Mouse (Mus musculus): ENCODE measurements at regions not wholly inside any gene's neighbourhood (a gene's known extent, or its start where the extent isn't known, plus 50 kb on each side); places are given as distances from the start of the nearest gene placed in this dataset.

- no peak overlapping the region for H3K9ac ChIP-seq (replicated peaks)
- H3K36me3 ChIP-seq: no peaks in the 10 kb centered on the region
- no peak for ATAC-seq (ENCODE audit: low FRiP score, low read depth)
- no peaks in the 10 kb centered on the region for H3K4me1 ChIP-seq
- no peak overlapping the region for H3K4me2 ChIP-seq (replicated peaks)
- H3K9me3 ChIP-seq: no peaks in the 10 kb centered on the region
- H3K4me3 ChIP-seq: no peak overlapping the region
- no peaks in the 10 kb centered on the region for H3K27me3 ChIP-seq
- no peak overlapping the region for H3K27ac ChIP-seq (replicated peaks)
- WGBS: 94% methylated on average over 4 of the region's 4 CpGs
These were observed 1596.7 kb downstream of the D3Ertd751e start for GRCm38 (mm10) chr3:43339101-43339500.

GRCm38 (mm10) chr3:43342928-43343327 lies 1600.5 kb downstream of the D3Ertd751e start:
- WGBS: 94% methylated on average over 1 of the region's 1 CpGs
- Histone ChIP-seq H3K4me1 (no peaks in the 10 kb centered on the region), H3K36me3 (no peaks in the 10 kb centered on the region), H3K27me3 (no peaks in the 10 kb centered on the region), H3K4me2 (replicated peaks) (no peak overlapping the region), H3K4me3 (no peak overlapping the region), H3K9ac (replicated peaks) (no peak overlapping the region), H3K9me3 (no peaks in the 10 kb centered on the region), H3K27ac (replicated peaks) (no peak overlapping the region)
- 0 out of 2 replicates have a peak, but pooled peaks have one; percentile 19 for ATAC-seq (ENCODE audit: low FRiP score, low read depth)

- Histone ChIP-seq H3K4me3 (no peak overlapping the region), H3K27me3 (no peaks in the 10 kb centered on the region), H3K9me3 (no peaks in the 10 kb centered on the region), H3K36me3 (no peaks in the 10 kb centered on the region), H3K4me1 (no peaks in the 10 kb centered on the region), H3K4me2 (replicated peaks) (no peak overlapping the region), H3K27ac (replicated peaks) (no peak overlapping the region), H3K9ac (replicated peaks) (no peak overlapping the region)
- no peak for ATAC-seq (ENCODE audit: low FRiP score, low read depth)
These were observed 1610.4 kb downstream of the D3Ertd751e start for GRCm38 (mm10) chr3:43352829-43353228.

GRCm38 (mm10) chr3:43358511-43358910 lies 1616.1 kb downstream of the D3Ertd751e start:
- no peak for ATAC-seq (ENCODE audit: low FRiP score, low read depth)
- H3K36me3 ChIP-seq: no peaks in the 10 kb centered on the region
- WGBS: 80% methylated on average over 1 of the region's 1 CpGs

GRCm38 (mm10) chr3:43399893-43400292 lies 1657.5 kb downstream of the D3Ertd751e start:
- no peaks in the 10 kb centered on the region for H3K4me1 ChIP-seq
- ATAC-seq (ENCODE audit: low FRiP score, low read depth): no peak
- no peak overlapping the region for H3K9ac ChIP-seq (replicated peaks)
- no peaks in the 10 kb centered on the region for H3K36me3 ChIP-seq
- no peak overlapping the region for H3K4me3 ChIP-seq
- H3K27ac ChIP-seq (replicated peaks): no peak overlapping the region
- H3K9me3 ChIP-seq: no peaks in the 10 kb centered on the region
- no peak overlapping the region for H3K4me2 ChIP-seq (replicated peaks)
- no peaks in the 10 kb centered on the region for H3K27me3 ChIP-seq

More at GRCm38 (mm10) chr3:43358511-43358910, 1616.1 kb downstream of the D3Ertd751e start:
- Histone ChIP-seq H3K27me3 (no peaks in the 10 kb centered on the region), H3K4me3 (no peak overlapping the region), H3K4me1 (no peaks in the 10 kb centered on the region), H3K9me3 (no peaks in the 10 kb centered on the region), H3K4me2 (replicated peaks) (no peak overlapping the region), H3K9ac (replicated peaks) (no peak overlapping the region), H3K27ac (replicated peaks) (no peak overlapping the region)

- no peaks in the 10 kb centered on the region for H3K27me3 ChIP-seq
- H3K9me3 ChIP-seq: no peaks in the 10 kb centered on the region
- H3K4me3 ChIP-seq: no peak overlapping the region
- no peaks in the 10 kb centered on the region for H3K4me1 ChIP-seq
- no peaks in the 10 kb centered on the region for H3K36me3 ChIP-seq
- H3K27ac ChIP-seq (replicated peaks): no peak overlapping the region
- no peak overlapping the region for H3K4me2 ChIP-seq (replicated peaks)
- no peak overlapping the region for H3K9ac ChIP-seq (replicated peaks)
- 61% methylated on average over 1 of the region's 1 CpGs for WGBS
- no peak for ATAC-seq (ENCODE audit: low FRiP score, low read depth)
These were observed 1682.5 kb downstream of the D3Ertd751e start for GRCm38 (mm10) chr3:43424886-43425285.

- Histone ChIP-seq H3K27ac (replicated peaks) (no peak overlapping the region), H3K36me3 (no peaks in the 10 kb centered on the region)
These were observed 1684.3 kb downstream of the D3Ertd751e start for GRCm38 (mm10) chr3:43426672-43427071.

GRCm38 (mm10) chr3:43461541-43462109 lies 1719.2 kb downstream of the D3Ertd751e start:
- ATAC-seq (ENCODE audit: low FRiP score, low read depth): no peak
- no peak overlapping the region for H3K27ac ChIP-seq (replicated peaks)
- H3K9me3 ChIP-seq: no peaks in the 10 kb centered on the region
- no peaks in the 10 kb centered on the region for H3K4me1 ChIP-seq
- H3K4me3 ChIP-seq: no peak overlapping the region
- no peaks in the 10 kb centered on the region for H3K27me3 ChIP-seq
- H3K36me3 ChIP-seq: no peaks in the 10 kb centered on the region
- WGBS: 90% methylated on average over 3 of the region's 3 CpGs
- no peak overlapping the region for H3K9ac ChIP-seq (replicated peaks)
- no peak overlapping the region for H3K4me2 ChIP-seq (replicated peaks)

More at GRCm38 (mm10) chr3:43426672-43427071, 1684.3 kb downstream of the D3Ertd751e start:
- Histone ChIP-seq H3K9me3 (no peaks in the 10 kb centered on the region), H3K27me3 (no peaks in the 10 kb centered on the region), H3K4me3 (no peak overlapping the region), H3K4me2 (replicated peaks) (no peak overlapping the region), H3K9ac (replicated peaks) (no peak overlapping the region), H3K4me1 (no peaks in the 10 kb centered on the region)
- no peak for ATAC-seq (ENCODE audit: low FRiP score, low read depth)
